Mouse (Mus musculus) heart, postnatal 0 days (tissue): ENCODE results near the gene Socs7.

Experiments
- CTCF ChIP-seq: IDR thresholded peaks from 2 replicates; pipeline ENCODE4 v1.5.1; 2016; ENCODE audit warnings: antibody characterized with exemption, control low read depth, low read depth
- EP300 ChIP-seq: IDR thresholded peaks from 2 replicates; pipeline ENCODE4 v1.6.1; 2016; ENCODE audit warnings: antibody characterized with exemption, low read depth

- no peak for TF ChIP-seq EP300
- TF ChIP-seq CTCF = no peak
Observed at GRCm38 (mm10) chr11:97346383-97346782, 16.0 kb upstream of the Socs7 start.
